9 mouse cellular contexts compared by ENCODE assay signal in genomic region chr2:33754980-33755632, GRCm38 (mm10).
A peak's percentile ranks its signal among the peaks of the same experiment; 100 is the strongest.
DNase-seq lines count a peak whose midpoint lies in the region; ATAC-seq and TF ChIP-seq lines count a peak whose summit lies in the region.
"Had no signal": no experiment of that assay in that cellular context is flagged by ENCODE, and none has a peak within 500 bp of the region (broad histone marks: within the 10 kb centered on the region; RNA-seq: fewer than 3 reads in every experiment).

No protein-coding gene starts in this region.

- H3K4me3 ChIP-seq in myocyte: no peak overlapping the region
- H3K4me3 ChIP-seq: heart, adult 2 months had no signal

- peak; percentile 28 for ATAC-seq in frontal cortex, adult (ENCODE audit: low TSS enrichment)
- ATAC-seq in monocyte, adult 5-6 weeks (replicated peaks; ENCODE audit: insufficient number of reproducible peaks, low FRiP score, low TSS enrichment, poor library complexity, severe bottlenecking): no peak

- intact Hi-C loops in heart, postnatal 14 days (cut with DNase I): loop anchor here (5.0 kb wide), 1 partner anchor 152 kb away; no protein-coding TSS in a partner anchor

- H3K27me3 ChIP-seq in myocyte (ENCODE audit: control insufficient read depth, insufficient read depth, insufficient read length): no peaks in the 10 kb centered on the region

- no peak overlapping the region for H3ac ChIP-seq in myocyte (ENCODE audit: control insufficient read depth, insufficient read length)

- no peaks in the 10 kb centered on the region for H3K36me3 ChIP-seq in myocyte (ENCODE audit: control insufficient read depth, insufficient read depth)

- H3K4me2 ChIP-seq in myocyte (ENCODE audit: low read depth): peak overlapping the region; percentile 67

- H3K79me2 ChIP-seq in myocyte (ENCODE audit: control insufficient read depth, insufficient read depth): no peaks in the 10 kb centered on the region

- no peak for TF ChIP-seq POLR2A in myocyte (IDR thresholded peaks at IDR 0.05; ENCODE audit: insufficient read length, low read depth)

- no peak for DNase-seq in frontal cortex, postnatal 14 days (ENCODE audit: low spot score in 2 of 2)
- peak; percentile 34 to 50 for DNase-seq in right cerebral cortex, postnatal 10 days (ENCODE audit: low spot score in 2 of 2)
- no peak for DNase-seq in right cerebral cortex, postnatal 25 days
- DNase-seq in heart, postnatal 14 days: peak; percentile 11 to 17
- no peak for DNase-seq in cerebellum, adult 8-10 months

TF ChIP-seq in myocyte, 11 proteins besides CTCF, POLR2A, EP300 and RAD21:
- TF ChIP-seq POLR2AphosphoS2 (IDR thresholded peaks at IDR 0.05; ENCODE audit: insufficient read length, low read depth) (no peak), MYOG (IDR thresholded peaks at IDR 0.05; ENCODE audit: control insufficient read depth in 1 of 3, insufficient read depth in 1 of 3, insufficient read length in 2 of 3, low read depth in 2 of 3) (peak in 1 of 3 experiments; percentile 38), MYOD1 (IDR thresholded peaks at IDR 0.05; ENCODE audit: control insufficient read depth in 1 of 3, insufficient read length in 2 of 3, low read depth in 2 of 3) (peak in 2 of 3 experiments; percentile 57 to 68)
TF ChIP-seq in myocyte: peak in this region for 2.

Comparison
In these comparisons a context has a peak if more than half of its experiments do, and no peak if none do; other contexts are left out.
1. DNase-seq: peak in right cerebral cortex, postnatal 10 days (2 of 2) and heart, postnatal 14 days (2 of 2); none in frontal cortex, postnatal 14 days (0 of 2), right cerebral cortex, postnatal 25 days (single experiment) and cerebellum, adult 8-10 months (single experiment).